Mouse (Mus musculus) lung, postnatal 4 days (tissue): ENCODE results near the gene Sox4.
A peak's percentile ranks its signal among the peaks of the same experiment; 100 is the strongest.

Experiments used
- DNase-seq, 2 experiments: peaks; one replicate each; pipeline ENCODE4 v3.0.0; 2021

Gene Sox4

GRCm38 (mm10) chr13:28946565-28947135 is 6.9 kb downstream of the Sox4 start:
- DNase-seq = no peak

DNA sequence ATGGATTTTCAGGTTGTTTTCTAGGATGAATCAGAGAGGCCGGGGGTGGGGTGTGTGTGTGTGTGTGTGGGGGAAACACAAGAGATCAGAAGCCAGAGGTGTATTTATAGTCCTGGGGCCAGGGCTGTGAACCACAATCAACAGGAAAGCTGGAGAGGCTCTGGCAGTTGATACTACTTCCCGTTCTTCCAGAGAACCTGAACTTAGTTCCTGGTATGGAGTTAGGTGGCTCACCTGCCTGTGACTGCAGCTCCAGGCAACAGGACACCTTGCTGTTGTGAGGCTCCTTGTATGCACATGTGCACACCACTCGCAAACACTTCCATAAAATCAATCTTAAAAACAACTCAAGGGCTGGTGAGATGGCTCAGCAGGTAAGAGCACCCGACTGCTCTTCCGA is 7.8 kb downstream of the Sox4 start:
- DNase-seq = no peak

GRCm38 (mm10) chr13:28942926-28943325 is 10.6 kb downstream of the Sox4 start:
- DNase-seq = no peak

DNA sequence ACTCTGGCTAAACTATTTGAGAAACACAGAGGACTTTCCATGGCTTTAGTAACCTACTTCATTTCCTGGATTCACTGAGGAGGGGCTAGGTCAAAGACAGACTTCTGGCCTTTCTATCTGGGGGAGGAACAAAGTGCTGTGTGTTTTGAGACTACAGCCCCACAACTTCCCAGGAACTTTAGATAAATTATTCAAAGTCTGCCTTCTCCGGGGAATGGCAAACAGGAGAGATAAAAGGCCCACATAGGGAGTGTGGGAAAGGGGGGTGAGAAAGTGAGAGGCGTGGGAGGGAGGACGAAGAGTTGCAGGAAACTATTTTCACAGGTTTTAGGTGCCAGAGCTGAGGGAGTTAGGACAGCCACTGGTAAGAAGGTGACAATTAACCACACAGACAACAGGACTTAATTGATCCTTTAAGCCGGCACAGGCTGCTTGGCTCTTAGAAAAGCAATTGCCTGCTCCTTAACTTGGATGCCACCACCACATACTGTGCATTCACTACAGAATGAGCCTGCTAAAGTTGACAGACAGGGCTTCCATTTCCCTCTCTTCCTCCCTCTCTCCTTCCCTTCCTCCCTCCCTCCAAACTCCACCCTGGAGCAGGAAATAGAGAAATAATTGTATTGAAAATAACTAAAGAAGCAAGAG is 11.4 kb downstream of the Sox4 start:
- no peak for DNase-seq

- DNase-seq = no peak
These were observed 20.1 kb downstream of the Sox4 start for GRCm38 (mm10) chr13:28933375-28933774.

- no peak for DNase-seq
These were observed 21.7 kb downstream of the Sox4 start for GRCm38 (mm10) chr13:28931776-28932175.

GRCm38 (mm10) chr13:28931266-28931665 is 22.2 kb downstream of the Sox4 start:
- DNase-seq = peak; percentile 18 to 34

DNA sequence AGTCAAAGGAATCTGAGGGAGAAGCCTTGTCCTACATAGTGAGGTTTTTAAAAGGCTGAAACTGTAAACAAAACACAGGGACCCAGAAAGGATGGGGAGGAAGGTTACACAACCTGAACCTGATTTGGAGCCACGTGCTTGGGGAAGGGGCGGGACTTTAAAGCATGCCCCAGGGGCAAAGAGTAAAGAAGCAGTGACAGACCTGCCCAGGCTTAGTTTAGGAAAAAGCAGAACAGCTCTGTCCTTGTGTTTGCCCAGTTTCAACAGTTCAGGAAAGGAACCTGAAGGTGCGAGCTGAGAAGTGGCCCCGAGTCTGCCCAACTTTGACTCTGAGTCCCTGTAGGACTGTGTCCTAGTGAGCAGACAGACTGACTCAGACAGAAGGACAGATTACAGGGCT is 23.1 kb downstream of the Sox4 start:
- no peak for DNase-seq

- no peak for DNase-seq
These were observed 23.6 kb downstream of the Sox4 start for GRCm38 (mm10) chr13:28929936-28930335.

DNA sequence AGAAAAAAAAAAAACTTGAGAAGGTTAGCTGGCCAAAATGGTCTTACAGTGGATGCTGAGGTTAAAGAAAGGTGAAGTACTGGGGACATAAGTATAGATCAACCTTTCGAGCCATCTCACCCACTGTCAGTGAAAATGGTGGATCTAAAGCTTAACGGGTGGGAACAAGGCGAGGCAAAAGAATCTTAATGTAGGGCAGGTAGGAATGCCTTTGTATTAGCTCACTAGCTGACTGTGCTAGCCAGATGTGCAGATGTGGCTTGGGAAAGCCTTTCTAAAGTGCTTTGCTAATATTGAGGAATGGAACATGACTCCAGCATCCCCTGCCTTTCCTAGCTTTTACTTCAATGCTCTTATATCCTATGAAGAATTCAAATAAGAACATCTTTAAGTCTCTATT is 30.4 kb downstream of the Sox4 start:
- DNase-seq = no peak

DNA sequence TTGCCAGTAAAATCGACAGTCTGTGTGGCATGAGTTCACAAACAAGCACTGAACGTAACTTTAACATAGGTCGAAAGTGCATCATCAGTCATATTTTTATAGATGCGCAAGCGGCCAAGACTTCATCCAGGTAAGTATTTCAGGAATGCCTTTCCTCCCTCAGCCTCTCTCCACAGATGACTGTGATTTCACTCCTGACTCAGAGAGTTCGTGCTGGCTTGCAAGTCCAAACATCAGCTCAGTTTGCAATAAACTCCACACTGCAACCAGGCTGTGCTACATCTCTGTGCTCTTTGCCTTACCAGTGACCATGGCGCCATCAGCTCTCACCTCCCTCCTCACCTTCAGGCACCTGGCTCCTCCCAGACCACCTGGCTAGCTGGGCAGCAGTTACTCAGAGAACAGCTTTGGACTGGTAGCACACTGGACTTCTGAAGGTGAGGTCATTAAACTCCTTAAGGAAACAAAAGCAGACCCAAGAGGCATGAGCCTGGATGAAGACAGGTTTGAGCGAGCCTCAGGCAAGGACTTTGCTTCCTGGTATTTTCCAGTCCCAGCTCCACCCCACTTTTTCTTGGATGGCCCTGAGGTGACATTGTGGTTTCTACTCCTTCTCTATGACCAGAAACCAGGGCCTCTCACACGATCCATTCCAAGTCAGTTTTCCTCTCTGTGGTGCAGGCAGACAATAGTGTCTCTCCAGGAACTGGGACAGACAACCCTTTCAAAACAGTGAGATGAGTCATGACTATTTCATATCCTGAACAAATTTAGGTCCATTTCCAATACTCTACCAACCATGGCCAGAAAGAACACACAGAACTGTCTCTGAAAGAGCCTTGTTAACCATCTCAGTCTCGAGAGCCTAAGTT is 35.9 kb downstream of the Sox4 start:
- DNase-seq = no peak

DNA sequence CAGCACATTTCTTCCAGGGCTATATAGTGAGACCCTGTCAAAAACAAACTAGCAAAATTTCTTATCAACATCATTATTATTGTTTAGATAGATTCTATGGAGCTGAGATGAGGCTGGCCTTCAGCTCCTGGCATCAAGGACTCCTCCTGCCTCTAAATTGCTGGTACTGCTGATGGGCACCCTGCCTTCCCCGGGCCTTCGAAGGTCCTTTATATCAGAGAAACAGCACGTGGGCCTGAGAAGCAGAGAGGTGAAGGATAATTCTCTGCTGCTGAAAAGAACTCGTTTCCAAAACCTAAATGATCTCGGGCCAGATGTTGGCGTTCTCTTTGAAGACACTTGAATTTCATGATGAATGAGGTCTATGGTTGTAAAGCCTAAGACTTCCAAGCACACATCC is 39.9 kb downstream of the Sox4 start:
- no peak for DNase-seq

DNA sequence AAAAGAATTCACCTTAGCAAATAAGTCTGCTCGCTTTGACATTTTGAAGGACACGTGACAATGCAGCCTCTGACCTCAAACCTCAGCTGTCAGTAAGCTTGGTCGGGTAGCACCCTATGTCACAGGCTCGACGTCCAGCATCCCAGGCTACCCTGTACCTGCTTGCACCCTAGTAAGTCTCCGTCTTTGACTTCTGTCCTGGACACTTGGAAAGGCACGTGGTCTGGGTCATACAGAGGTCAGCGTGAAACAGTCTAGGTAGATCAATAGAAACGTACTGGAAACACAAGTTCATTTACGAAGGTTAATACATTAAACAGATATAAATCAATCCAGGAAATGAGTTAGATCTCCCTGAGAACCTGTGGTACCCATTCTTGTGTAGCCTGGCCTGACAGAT is 46.5 kb downstream of the Sox4 start:
- DNase-seq = no peak
